Mouse (Mus musculus) kidney, adult 9 months (tissue): ENCODE measurements at regions not wholly inside any gene's neighbourhood (a gene's known extent, or its start where the extent isn't known, plus 50 kb on each side); places are given as distances from the start of the nearest gene placed in this dataset.

Source experiments
- DNase-seq: peaks from one replicate; pipeline ENCODE4 v3.0.0; 2022

DNA sequence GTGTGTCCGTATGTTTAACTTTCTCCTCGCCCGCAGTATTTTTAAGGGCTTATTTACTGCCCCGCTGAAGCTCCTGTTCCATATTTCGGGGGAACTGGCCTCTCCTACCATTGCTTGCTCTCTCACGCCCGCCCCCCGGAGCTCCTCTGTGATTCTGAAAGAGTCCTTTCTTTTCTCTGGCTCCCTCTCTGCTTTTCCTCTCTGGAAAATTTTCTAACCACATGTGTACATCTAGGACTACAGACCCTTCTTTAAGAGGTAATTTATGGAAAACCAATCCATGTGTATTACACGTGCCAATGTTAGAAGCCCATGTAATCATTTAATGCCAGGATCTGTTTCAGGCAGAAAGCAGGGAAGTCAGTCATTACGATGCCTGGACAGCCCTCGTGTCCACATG lies 106.6 kb upstream of the Oxgr1 start:
- no peak for DNase-seq

DNA sequence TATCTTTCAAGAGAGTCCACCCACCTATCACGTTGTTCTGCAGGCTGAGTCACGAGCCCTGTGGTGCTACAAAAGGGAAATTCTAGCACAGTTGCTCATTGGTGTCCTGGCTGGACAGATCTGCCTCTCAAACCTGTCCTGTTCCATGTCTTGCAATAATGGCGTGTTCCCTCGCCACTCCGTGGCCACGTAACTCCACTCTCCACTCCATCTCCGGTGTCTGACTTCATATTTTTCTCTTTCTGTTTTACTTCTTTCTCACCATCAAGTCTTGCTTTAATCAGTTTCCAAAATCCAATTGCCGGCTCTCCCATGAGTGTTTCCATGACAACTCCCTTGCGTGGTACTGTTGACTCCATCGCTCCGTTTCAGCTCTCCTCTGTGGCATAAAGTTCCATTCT lies 107.1 kb upstream of the Oxgr1 start:
- DNase-seq: no peak

DNA sequence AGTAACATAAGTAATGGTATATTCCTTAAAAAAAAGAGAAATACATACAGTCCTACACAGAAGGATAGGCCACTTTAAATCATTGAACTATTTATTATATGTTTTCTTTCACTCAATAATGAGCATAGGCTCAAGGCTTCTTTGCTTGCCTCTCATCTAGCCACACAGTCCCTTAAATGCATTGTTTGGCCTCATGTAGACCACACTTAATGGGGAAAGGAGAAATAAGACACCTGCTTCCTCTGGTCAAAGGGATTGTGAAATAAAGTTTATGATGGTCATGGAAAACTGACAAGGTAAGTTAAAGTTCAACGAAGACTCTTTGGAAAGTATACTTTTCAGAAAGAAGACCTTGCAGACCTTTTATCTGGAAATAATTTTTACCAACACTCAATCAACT lies 108.4 kb upstream of the Oxgr1 start:
- no peak for DNase-seq

DNA sequence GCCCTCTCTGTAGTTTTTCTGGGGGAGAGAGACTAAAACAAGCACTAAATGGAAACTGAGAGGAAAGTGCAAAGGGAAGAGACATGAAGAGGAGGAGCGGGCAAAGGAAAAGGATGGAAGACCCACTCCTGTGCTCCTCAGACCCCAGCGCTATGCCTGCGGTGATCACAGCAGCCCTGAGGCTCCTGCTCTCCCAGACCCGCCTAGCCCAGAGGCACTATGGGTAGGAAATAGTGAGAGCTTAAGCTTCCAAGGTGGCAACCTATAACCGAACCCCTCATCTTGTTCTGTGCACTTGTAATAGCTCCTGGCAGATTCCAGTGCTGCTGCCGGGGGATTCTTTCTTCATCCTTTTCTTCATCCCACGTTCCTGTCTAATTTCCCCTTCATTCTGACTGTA lies 112.2 kb upstream of the Oxgr1 start:
- no peak for DNase-seq

DNA sequence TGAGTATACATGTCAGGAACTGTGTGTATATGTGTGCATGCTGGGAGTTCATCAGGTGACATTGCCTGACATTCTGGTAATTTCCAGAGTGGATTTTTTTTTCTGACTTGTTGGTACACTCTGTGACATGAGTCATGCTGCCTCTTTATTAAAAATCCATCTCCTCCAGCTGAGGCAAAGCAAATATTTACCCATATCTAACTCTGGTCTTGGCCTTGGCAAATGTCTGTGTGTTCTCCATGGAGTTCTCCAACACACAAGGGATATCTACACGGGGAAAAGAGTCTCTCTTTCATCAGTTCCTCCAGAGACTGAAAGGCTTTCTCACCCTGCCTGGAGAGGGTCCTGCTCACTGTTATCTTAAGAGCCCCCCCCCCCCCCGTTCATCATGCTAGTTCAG lies 111.3 kb upstream of the Mbnl2 start:
- DNase-seq: no peak

DNA sequence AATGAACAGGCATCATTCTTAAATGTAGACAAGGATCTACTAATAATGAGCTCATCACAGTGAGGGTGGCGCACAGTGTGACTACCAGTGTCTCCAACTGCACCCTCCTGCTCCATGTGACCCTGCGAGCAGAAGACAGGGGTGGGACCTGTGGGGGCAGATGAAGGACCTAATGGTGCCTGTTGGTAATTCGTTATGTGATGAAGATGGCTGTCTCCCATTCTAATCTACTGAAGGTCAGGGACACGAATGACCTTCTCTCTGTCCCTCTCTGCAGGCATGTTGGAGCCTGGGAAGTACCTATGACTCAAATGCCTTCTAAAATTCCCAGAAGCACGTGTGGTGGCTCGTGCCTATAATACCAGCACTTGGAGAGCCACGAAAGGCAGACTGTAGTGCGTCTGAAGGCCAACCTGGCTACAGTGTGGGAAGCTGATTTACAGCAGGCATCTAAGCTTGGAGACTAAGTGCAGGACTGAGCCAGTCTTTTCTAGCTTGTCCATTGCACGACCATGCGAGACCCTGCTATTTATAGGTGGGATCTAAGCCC lies 109.9 kb upstream of the Mbnl2 start:
- DNase-seq: no peak

DNA sequence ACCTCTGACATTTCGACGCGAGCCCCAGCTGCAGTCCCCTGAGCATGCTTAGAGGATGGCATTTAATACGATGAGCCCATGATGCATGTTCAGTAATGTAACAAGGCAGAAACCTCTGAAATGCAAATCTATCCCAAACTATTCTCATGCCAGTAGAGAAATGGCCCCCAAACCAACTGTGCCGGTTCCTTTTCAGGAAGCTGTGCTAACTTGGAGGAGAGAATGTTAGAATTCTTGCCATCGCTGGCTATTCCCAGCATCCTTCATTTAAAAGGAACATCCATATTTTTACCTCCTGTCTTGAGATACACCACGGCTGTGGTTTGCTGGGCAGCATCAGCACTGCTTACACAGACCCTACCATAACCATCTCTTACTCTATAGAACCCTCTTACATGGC lies 104.7 kb upstream of the Mbnl2 start:
- no peak for DNase-seq

DNA sequence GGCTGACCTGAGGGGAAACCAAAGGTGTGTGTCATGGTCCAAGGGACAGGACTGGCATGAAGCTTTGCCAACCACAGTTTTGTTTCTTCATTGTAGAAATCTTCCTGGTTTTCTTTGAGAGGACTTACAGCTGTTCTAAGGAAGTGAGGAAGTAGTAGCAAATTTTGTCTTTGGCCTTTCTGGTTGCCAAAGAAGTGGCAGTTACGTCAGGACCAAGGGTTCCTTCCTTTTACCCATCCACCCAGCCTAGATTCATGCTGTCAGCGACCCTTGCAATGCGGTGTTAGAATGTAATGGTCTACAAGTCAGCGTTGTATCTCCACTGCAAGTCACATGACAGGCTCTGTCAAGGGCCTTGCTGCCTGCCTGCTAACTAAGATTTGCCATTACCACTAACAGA lies 103.4 kb upstream of the Mbnl2 start:
- no peak for DNase-seq

DNA sequence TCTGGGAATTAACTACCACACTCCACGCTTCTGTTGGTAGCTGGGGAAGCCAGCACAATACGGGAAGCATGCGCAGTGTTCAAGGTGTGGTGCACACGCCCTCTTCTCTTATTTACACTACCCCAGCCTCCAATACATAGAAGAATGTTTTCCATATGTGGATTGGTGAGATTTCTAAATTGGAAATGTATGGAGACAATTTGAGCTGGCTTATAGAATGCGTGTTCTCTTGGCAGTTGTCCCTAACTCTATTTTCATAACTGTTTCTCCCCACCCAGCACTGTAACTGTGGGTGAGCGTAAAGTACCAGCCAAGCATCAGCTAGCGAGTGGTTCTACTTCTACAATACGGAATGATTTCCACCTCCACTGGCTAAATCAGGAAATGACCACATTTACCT lies 102.6 kb upstream of the Mbnl2 start:
- no peak for DNase-seq

DNA sequence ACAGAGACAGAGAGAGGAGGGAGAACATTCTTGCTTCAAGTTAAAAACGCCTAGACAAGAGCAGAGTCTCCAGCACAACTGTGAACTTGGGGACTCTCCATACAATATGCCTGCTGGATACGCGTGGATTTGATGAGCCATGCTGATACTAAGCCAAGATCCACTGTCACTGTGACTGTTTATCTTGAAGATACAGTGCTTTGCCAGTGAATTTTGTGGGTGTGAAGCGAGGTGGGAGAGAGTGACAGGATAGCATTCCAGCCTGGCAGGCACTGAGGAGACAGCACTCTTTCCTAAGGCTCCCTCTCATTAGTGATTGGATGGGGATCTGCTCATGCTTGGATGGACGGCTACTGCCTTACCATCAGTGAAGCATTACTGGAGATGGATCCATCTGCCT lies 100.9 kb upstream of the Mbnl2 start:
- DNase-seq: no peak

DNA sequence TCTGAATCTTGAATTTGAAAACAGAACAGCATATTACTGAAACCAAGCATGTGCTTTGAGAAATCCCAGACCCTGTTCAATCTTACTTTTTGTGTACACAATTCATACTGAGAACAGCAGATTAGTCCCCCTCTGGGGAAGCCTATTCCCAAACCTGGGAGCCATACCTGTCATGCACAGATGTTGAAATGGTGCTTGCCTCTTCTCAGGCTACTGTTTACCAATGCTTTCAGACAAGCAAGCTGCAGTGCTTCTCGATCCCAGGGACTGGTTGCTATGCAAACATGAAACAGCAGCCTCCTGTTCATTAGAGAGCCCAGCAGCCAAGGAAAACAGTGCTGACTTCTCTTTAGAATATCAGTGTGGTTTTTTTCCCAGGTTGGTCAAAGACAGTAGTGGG lies 80.3 kb upstream of the Mbnl2 start:
- DNase-seq: no peak

DNA sequence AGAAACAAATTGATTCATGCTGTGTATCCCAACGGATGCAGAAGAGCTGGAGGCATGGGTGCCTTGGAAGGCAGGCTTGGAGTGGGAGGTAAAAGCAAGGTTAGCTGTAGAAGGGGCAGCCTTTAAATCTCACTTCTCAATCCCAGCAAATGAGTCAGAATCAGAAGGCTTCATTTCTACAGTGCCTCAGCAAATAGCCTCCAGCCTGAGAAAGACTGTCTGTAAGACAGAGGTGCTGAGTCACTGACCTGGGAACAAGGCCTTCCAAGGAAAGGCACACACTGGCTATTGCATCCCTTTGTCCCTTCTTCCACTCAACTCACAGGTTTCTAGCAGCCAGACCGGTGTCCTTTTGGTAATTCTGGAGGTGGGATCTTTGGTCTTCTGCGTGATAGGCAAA lies 63.7 kb upstream of the Mbnl2 start:
- DNase-seq: no peak

DNA sequence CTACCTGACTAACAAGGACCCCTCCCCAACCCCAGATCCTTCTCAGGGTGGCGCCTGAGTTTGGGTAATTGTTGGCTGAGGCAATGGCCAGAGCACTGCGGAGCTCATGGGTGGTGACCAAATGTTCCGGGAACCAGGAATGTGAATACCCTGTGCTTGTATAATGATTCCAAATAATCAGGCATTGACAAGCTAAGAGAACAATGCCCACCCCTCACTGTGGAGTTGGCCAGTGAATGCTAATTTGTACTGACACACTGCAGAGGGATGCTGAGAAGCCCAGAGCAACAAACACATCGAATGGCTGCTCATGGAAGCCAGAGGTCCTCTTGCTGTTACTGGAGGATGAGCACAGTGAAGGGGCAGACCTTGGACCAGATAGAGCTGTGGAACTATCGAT lies 62.8 kb upstream of the Mbnl2 start:
- DNase-seq: no peak

DNA sequence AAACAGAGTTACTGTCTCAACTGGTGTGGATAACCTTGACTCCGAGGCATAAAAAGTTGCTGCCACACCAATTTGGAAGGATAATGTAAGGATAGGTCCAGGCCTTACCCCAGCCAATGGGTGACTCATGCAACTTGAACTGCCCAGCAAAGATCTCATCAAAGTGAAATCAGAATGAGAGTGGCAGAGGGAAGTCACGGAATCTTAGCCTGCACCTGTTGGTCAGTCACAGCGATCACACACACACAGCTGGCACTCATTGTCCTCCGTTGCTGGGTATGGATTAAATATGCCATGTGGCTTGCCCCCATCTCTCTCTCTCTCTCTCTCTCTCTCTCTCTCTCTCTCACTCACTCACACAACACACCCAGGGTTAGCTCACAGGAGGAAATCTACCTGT lies 56.2 kb upstream of the Mbnl2 start:
- DNase-seq: no peak

DNA sequence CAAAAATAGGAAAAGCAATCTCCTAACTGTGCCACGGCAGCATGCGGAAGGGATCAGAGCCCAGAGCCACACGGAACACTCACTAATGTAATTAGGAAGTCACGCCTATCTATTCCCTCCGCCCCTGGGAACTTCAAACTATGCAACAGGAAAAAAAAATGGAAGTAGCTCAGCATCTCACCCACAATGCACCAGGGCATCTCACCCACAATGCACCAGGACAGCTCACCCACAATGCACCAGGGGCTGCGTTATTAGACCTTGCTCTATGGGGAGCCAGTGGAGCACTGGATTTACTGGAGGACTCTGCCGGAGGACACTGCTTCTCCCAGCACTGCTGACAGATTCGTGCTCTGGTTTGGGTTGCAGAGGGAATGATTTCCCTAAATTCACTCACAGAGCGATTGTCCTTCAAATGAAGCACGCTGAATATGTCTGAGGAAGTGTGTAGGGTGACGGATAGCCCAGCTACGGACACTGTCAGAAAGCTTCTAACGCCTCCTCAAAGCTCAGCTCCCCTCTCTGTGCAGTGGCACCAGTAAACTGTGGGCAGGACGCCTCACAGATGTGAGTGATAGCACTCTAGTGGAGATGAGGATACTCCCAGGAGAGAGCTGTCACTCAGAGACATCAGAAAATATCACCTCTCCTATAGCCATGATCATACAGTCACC lies 51.8 kb upstream of the Mbnl2 start:
- no peak for DNase-seq

DNA sequence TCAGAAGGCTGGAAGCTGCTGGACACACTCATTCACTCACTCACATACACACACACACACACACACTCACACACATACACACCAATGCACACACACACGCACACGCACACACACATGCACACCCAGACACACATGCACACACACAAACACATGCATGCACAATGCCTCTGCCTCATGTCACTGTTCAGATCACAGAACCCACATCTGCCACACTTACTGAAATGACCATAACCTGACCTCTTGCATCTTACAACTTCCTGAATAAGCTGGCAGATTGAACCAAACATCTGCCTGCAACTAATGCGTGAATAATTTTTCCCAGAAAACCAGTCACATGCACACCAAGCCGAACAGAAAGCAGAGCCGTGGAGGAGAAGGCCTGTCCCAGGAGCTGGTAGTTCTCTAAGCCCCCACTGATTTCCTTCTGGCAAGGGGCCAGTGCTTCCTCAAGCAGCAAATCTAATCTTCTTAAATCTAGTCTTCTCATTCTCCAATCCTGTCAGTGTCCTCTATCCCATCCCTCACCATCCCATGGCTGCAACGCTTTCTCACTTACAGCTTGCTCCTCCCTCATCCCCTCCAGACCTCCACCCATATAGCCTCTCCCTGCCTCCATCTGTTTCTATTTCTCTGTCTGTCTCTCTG lies 51.1 kb upstream of the Mbnl2 start:
- DNase-seq: peak; percentile 6

DNA sequence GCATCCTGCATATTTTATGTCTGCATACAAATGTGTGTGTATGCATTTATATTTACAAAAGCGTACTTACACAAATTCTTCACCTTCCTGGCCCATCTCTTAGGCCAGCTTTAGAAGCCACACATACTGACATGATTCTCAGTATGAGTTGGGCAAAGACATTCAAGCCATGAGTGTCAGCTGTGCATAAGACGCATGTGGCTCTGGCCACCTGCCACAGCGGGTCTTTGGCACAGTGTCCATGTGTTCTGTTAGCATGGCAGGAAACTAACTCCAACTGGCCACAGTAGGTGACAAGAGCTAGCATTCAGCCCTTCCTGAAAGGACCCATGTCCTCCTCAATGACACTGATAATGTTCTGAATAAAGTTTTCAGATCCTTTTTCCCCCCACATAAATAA lies 49.8 kb upstream of the Mbnl2 start:
- DNase-seq: no peak
